Mouse (Mus musculus): ENCODE measurements at regions not wholly inside any gene's neighbourhood (a gene's known extent, or its start where the extent isn't known, plus 50 kb on each side); places are given as distances from the start of the nearest gene placed in this dataset.

- 59% methylated on average over 1 of the region's 1 CpGs for WGBS
These were observed 1146.4 kb downstream of the Gsdmc2 start for GRCm38 (mm10) chr15:62698559-62698958.

DNA sequence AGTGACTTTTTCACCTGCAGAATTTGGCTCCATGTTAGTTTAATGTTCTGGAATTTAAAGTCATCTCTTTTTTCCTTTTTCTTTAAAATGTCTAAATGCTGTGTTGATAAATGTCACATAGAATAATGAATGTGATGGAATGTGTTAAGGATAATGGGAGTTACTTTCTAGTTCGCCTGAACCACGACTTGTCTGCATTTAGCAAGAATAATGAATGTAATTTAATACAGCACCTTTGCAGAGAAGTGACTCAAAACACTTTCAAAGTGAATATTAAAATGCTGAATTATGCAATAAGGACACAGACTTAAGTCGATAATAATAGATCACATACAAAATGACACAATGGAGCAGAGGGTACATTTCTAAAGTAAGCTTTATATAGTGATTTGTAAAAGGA, 1150.2 kb downstream of the Gsdmc2 start:
- Histone ChIP-seq H3K9me3 (ENCODE audit: control insufficient read depth, low read length) (no peaks in the 10 kb centered on the region), H3K36me3 (ENCODE audit: control insufficient read depth, insufficient read depth, low read length) (no peaks in the 10 kb centered on the region)
- WGBS: 44% methylated on average over 3 of the region's 3 CpGs

More at GRCm38 (mm10) chr15:62698559-62698958, 1146.4 kb downstream of the Gsdmc2 start:
- DNase-seq (ENCODE audit: low spot score): no peak
- no peak overlapping the region for H3K9ac ChIP-seq (ENCODE audit: low read depth, low read length)
- H3K9me3 ChIP-seq (ENCODE audit: control insufficient read depth, low read length): no peaks in the 10 kb centered on the region
- no peak for ATAC-seq (ENCODE audit: low read depth)
- H3K4me2 ChIP-seq (ENCODE audit: low read depth, low read length): no peak overlapping the region
- no peaks in the 10 kb centered on the region for H3K27me3 ChIP-seq (replicated peaks; ENCODE audit: control insufficient read depth, insufficient read depth, low read length)
- no peaks in the 10 kb centered on the region for H3K36me3 ChIP-seq (ENCODE audit: control insufficient read depth, insufficient read depth, low read length)
- no peak overlapping the region for H3K4me3 ChIP-seq (ENCODE audit: low read depth, low read length)
- no peak overlapping the region for H3K27ac ChIP-seq (replicated peaks; ENCODE audit: low read depth, low read length)
- no peaks in the 10 kb centered on the region for H3K4me1 ChIP-seq (ENCODE audit: control insufficient read depth, insufficient read depth, low read length)

DNA sequence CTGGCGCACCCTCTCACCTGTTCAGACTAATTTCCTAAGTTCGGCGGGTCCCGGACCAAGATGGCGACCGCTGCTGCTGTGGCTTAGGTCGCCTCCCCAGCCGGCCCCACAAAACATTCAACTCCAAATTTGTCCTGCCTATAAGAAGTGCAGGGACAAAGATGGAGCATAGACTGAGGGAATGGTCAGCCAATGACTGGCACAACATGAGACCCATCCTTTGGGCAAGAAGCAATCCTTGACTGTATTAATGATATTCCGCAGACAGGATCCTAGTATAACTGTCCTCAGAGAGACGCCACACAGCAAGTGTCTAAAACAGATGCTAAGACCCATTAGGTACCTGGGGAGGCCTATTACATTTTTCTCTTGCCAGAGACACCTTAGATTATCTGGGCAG, 1151.3 kb downstream of the Gsdmc2 start:
- Histone ChIP-seq H3K4me2 (ENCODE audit: low read depth, low read length) (no peak overlapping the region), H3K4me3 (ENCODE audit: low read depth, low read length) (no peak overlapping the region), H3K36me3 (ENCODE audit: control insufficient read depth, insufficient read depth, low read length) (no peaks in the 10 kb centered on the region), H3K27ac (replicated peaks; ENCODE audit: low read depth, low read length) (no peak overlapping the region), H3K4me1 (ENCODE audit: control insufficient read depth, insufficient read depth, low read length) (no peaks in the 10 kb centered on the region), H3K9ac (ENCODE audit: low read depth, low read length) (no peak overlapping the region), H3K9me3 (ENCODE audit: control insufficient read depth, low read length) (no peaks in the 10 kb centered on the region), H3K27me3 (replicated peaks; ENCODE audit: control insufficient read depth, insufficient read depth, low read length) (no peaks in the 10 kb centered on the region)
- WGBS: 96% methylated on average over 9 of the region's 10 CpGs
- DNase-seq (ENCODE audit: low spot score): no peak
- ATAC-seq (ENCODE audit: low read depth): no peak

More for the DNA sequence above, 1150.2 kb downstream of the Gsdmc2 start:
- no peaks in the 10 kb centered on the region for H3K4me1 ChIP-seq (ENCODE audit: control insufficient read depth, insufficient read depth, low read length)
- no peak overlapping the region for H3K4me2 ChIP-seq (ENCODE audit: low read depth, low read length)
- DNase-seq (ENCODE audit: low spot score) (no peak), ATAC-seq (ENCODE audit: low read depth) (no peak)
- H3K27me3 ChIP-seq (replicated peaks; ENCODE audit: control insufficient read depth, insufficient read depth, low read length): no peaks in the 10 kb centered on the region
- H3K9ac ChIP-seq (ENCODE audit: low read depth, low read length): no peak overlapping the region
- H3K4me3 ChIP-seq (ENCODE audit: low read depth, low read length): no peak overlapping the region
- H3K27ac ChIP-seq (replicated peaks; ENCODE audit: low read depth, low read length): no peak overlapping the region

DNA sequence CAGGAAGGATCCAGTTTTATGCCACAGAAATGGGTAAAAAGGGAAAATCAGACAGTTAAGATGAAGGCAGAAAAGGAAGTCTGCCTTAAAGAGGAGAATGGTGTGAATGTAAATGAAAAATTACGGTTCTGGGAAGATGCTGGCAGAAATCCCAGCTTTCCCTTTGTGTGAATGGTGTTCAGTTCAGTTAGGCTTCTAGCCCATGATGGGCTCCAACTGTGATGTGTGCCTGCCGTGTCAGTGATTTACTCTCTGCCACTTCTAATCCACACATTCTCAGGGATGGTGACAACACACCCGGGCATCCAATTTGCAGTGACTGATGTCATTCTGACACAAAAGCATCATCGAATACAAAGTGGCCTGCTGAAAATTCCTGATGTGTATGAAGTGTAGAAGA, 1171.6 kb downstream of the Gsdmc2 start:
- Histone ChIP-seq H3K9me3 (ENCODE audit: control insufficient read depth, low read length) (no peaks in the 10 kb centered on the region), H3K36me3 (ENCODE audit: control insufficient read depth, insufficient read depth, low read length) (no peaks in the 10 kb centered on the region), H3K4me1 (ENCODE audit: control insufficient read depth, insufficient read depth, low read length) (no peaks in the 10 kb centered on the region), H3K27me3 (replicated peaks; ENCODE audit: control insufficient read depth, insufficient read depth, low read length) (no peaks in the 10 kb centered on the region), H3K4me3 (ENCODE audit: low read depth, low read length) (no peak overlapping the region), H3K4me2 (ENCODE audit: low read depth, low read length) (no peak overlapping the region), H3K27ac (replicated peaks; ENCODE audit: low read depth, low read length) (no peak overlapping the region), H3K9ac (ENCODE audit: low read depth, low read length) (no peak overlapping the region)
- ATAC-seq (ENCODE audit: low read depth) (no peak), DNase-seq (ENCODE audit: low spot score) (peak; percentile 17)
- 73% methylated on average over 4 of the region's 4 CpGs for WGBS

GRCm38 (mm10) chr15:62670026-62670425, 1175.0 kb downstream of the Gsdmc2 start:
- H3K4me1 ChIP-seq (ENCODE audit: control insufficient read depth, insufficient read depth, low read length): no peaks in the 10 kb centered on the region
- H3K27me3 ChIP-seq (replicated peaks; ENCODE audit: control insufficient read depth, insufficient read depth, low read length): no peaks in the 10 kb centered on the region
- no peaks in the 10 kb centered on the region for H3K9me3 ChIP-seq (ENCODE audit: control insufficient read depth, low read length)
- ATAC-seq (ENCODE audit: low read depth): no peak
- 77% methylated on average over 3 of the region's 3 CpGs for whole genome bisulfite sequencing
- no peak for DNase-seq (ENCODE audit: low spot score)
- H3K36me3 ChIP-seq (ENCODE audit: control insufficient read depth, insufficient read depth, low read length): no peaks in the 10 kb centered on the region
- no peak overlapping the region for H3K27ac ChIP-seq (replicated peaks; ENCODE audit: low read depth, low read length)
- no peak overlapping the region for H3K4me3 ChIP-seq (ENCODE audit: low read depth, low read length)
- H3K9ac ChIP-seq (ENCODE audit: low read depth, low read length): no peak overlapping the region
- no peak overlapping the region for H3K4me2 ChIP-seq (ENCODE audit: low read depth, low read length)

- Histone ChIP-seq H3K9ac (ENCODE audit: low read depth, low read length) (no peak overlapping the region), H3K27me3 (replicated peaks; ENCODE audit: control insufficient read depth, insufficient read depth, low read length) (no peaks in the 10 kb centered on the region)
These were observed 1185.9 kb downstream of the Gsdmc2 start for GRCm38 (mm10) chr15:62659096-62659495.

DNA sequence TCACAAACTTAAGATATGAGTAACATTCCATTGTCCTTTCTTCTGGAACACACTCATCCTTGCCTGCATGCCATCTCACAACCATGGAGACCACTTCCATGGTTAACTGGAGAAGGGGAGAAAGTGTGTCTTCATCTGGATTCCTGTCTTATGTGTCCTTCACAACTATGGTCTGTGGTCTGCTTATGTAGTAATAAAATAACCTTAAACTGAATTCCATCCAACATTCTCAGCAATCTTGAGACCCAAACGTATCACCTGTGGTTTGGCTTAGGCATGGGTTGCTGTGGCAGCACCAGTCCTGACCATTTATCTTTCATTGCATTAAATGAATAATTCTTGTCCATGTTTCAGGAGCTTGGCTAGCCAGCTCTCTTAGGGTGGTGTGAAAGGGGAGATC, 1186.3 kb downstream of the Gsdmc2 start:
- WGBS: 74% methylated on average over 1 of the region's 1 CpGs
- Histone ChIP-seq H3K36me3 (ENCODE audit: control insufficient read depth, insufficient read depth, low read length) (no peaks in the 10 kb centered on the region), H3K4me2 (ENCODE audit: low read depth, low read length) (no peak overlapping the region), H3K27me3 (replicated peaks; ENCODE audit: control insufficient read depth, insufficient read depth, low read length) (no peaks in the 10 kb centered on the region), H3K4me3 (ENCODE audit: low read depth, low read length) (no peak overlapping the region), H3K27ac (replicated peaks; ENCODE audit: low read depth, low read length) (no peak overlapping the region), H3K9ac (ENCODE audit: low read depth, low read length) (no peak overlapping the region), H3K9me3 (ENCODE audit: control insufficient read depth, low read length) (no peaks in the 10 kb centered on the region), H3K4me1 (ENCODE audit: control insufficient read depth, insufficient read depth, low read length) (no peaks in the 10 kb centered on the region)
- ATAC-seq (ENCODE audit: low read depth): no peak
- no peak for DNase-seq (ENCODE audit: low spot score)

More at GRCm38 (mm10) chr15:62659096-62659495, 1185.9 kb downstream of the Gsdmc2 start:
- H3K4me3 ChIP-seq (ENCODE audit: low read depth, low read length): no peak overlapping the region
- DNase-seq (ENCODE audit: low spot score) (no peak), ATAC-seq (ENCODE audit: low read depth) (no peak)
- no peaks in the 10 kb centered on the region for H3K9me3 ChIP-seq (ENCODE audit: control insufficient read depth, low read length)
- no peaks in the 10 kb centered on the region for H3K4me1 ChIP-seq (ENCODE audit: control insufficient read depth, insufficient read depth, low read length)
- WGBS: 70% methylated on average over 4 of the region's 4 CpGs
- H3K36me3 ChIP-seq (ENCODE audit: control insufficient read depth, insufficient read depth, low read length): no peaks in the 10 kb centered on the region
- H3K4me2 ChIP-seq (ENCODE audit: low read depth, low read length): no peak overlapping the region
- H3K27ac ChIP-seq (replicated peaks; ENCODE audit: low read depth, low read length): no peak overlapping the region

DNA sequence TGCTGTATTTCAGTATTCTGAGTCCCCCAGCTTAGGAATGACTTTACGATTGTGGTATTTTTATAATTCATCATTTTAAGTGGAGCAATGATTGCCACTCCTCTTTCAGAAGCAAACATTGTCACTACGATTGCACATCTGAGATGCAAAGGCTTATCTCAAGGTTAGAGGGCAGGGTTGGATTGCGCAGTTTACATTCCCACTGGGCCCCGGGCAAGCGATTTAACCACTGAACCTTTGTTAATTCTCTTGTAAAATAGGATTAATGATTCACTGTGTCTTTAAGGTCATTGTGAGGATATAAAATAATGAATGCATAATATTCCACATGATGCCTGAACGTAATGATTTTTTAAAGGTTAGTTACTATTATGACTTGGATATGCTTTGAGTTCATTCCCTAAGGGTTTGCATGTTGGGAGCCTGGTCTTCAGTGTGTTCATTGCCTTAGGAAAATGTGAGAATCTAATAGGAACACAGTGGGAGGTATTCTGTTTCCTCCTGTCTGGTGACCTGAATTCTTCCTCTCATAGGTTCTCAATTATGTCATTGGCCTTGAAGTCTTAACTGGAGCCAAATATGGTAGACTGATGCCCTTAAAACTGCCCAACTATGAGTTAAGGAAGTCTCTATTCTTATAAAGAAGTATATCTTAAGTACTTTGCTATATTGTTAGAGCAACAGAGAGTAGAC, 1198.4 kb downstream of the Gsdmc2 start:
- Histone ChIP-seq H3K27me3 (replicated peaks; ENCODE audit: control insufficient read depth, insufficient read depth, low read length) (no peaks in the 10 kb centered on the region), H3K4me3 (ENCODE audit: low read depth, low read length) (no peak overlapping the region), H3K9me3 (ENCODE audit: control insufficient read depth, low read length) (no peaks in the 10 kb centered on the region), H3K36me3 (ENCODE audit: control insufficient read depth, insufficient read depth, low read length) (no peaks in the 10 kb centered on the region), H3K9ac (ENCODE audit: low read depth, low read length) (no peak overlapping the region), H3K4me2 (ENCODE audit: low read depth, low read length) (no peak overlapping the region), H3K27ac (replicated peaks; ENCODE audit: low read depth, low read length) (no peak overlapping the region), H3K4me1 (ENCODE audit: control insufficient read depth, insufficient read depth, low read length) (no peaks in the 10 kb centered on the region)
- 81% methylated on average over 6 of the region's 6 CpGs for WGBS
- ATAC-seq (ENCODE audit: low read depth): no peak
- no peak for DNase-seq (ENCODE audit: low spot score)

GRCm38 (mm10) chr15:62644744-62645143, 1200.2 kb downstream of the Gsdmc2 start:
- H3K4me1 ChIP-seq (ENCODE audit: control insufficient read depth, insufficient read depth, low read length): no peaks in the 10 kb centered on the region
- H3K36me3 ChIP-seq (ENCODE audit: control insufficient read depth, insufficient read depth, low read length): no peaks in the 10 kb centered on the region
- WGBS: 67% methylated on average over 2 of the region's 2 CpGs
- no peak overlapping the region for H3K4me2 ChIP-seq (ENCODE audit: low read depth, low read length)
- no peak for ATAC-seq (ENCODE audit: low read depth)
- H3K9ac ChIP-seq (ENCODE audit: low read depth, low read length): no peak overlapping the region
- no peak for DNase-seq (ENCODE audit: low spot score)
- H3K9me3 ChIP-seq (ENCODE audit: control insufficient read depth, low read length): no peaks in the 10 kb centered on the region
- no peaks in the 10 kb centered on the region for H3K27me3 ChIP-seq (replicated peaks; ENCODE audit: control insufficient read depth, insufficient read depth, low read length)
- no peak overlapping the region for H3K4me3 ChIP-seq (ENCODE audit: low read depth, low read length)
- H3K27ac ChIP-seq (replicated peaks; ENCODE audit: low read depth, low read length): no peak overlapping the region
